29 mouse cellular contexts compared by ENCODE assay signal in the genomic region with DNA sequence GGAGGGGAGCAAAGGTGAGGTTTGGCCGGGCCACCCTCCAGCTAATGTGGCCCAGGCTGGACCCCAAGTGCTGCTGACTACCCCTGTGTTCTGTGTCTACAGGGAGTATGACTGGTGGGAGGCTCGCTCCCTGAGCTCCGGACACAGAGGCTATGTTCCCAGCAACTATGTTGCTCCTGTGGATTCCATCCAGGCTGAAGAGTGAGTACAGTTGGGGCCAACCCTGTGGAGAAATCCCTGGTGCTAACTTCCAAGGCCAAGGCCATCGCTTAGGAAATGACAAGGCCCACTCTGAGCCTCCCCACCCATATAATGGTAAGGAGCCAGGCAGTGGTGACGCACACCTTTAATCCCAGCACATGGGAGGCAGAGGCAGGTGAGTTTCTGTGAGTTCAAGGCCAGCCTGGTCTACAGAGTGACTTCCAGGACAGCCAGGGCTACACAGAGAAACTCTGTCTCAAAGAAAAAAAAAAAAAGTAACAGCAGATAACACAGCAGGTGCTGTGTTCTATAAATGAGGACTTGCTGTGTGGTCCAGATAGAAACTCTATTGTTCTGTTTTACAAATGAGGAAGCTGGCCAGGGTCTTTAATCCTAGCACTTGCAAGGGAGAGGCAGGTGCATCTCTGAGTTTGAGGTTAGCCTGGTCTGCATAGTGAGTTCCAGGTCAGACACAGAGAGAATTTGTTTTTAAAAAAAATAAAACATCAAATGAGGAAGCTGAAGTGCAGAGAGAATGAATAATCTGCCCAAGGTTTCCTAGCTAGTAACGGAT. TPM values are rescaled to one million over a fixed set of nuclear protein-coding genes. Genes with fewer than 3 reads are reported as not detected.
DNase-seq lines count a peak whose midpoint lies in the region; ATAC-seq and TF ChIP-seq lines count a peak whose summit lies in the region.
"Had no signal": no experiment of that assay in that cellular context is flagged by ENCODE, and none has a peak within 500 bp of the region (broad histone marks: within the 10 kb centered on the region; RNA-seq: fewer than 3 reads in every experiment).

No protein-coding gene starts in this region.

- no peak overlapping the region for H3K27ac ChIP-seq in heart, embryonic 10.5 days
- peak overlapping the region; percentile 25; the same call in 1 of the 2 replicates for H3K27ac ChIP-seq in ES-E14 (ENCODE audit: insufficient read depth, low read depth, low read length, poor library complexity, severe bottlenecking)
- H3K27ac ChIP-seq in neural tube, embryonic 15.5 days (replicated peaks): no peak overlapping the region
- H3K27ac ChIP-seq: forebrain, embryonic 15.5 days; heart, embryonic 15.5 days; hindbrain, embryonic 13.5 days; kidney, embryonic 15.5 days; left cerebral cortex, adult 2 months; limb, embryonic 15.5 days; liver, embryonic 14.5 days; neural tube, embryonic 13.5 days had no signal

- no peaks in the 10 kb centered on the region for H3K27me3 ChIP-seq in heart, embryonic 10.5 days (ENCODE audit: insufficient read depth, poor library complexity, severe bottlenecking)
- H3K27me3 ChIP-seq in neural tube, embryonic 15.5 days (replicated peaks): no peaks in the 10 kb centered on the region
- H3K27me3 ChIP-seq: CH12.LX; forebrain, embryonic 15.5 days; heart, embryonic 15.5 days; hindbrain, embryonic 13.5 days; kidney, embryonic 15.5 days; limb, embryonic 15.5 days; neural tube, embryonic 13.5 days had no signal

- H3K36me3 ChIP-seq in heart, embryonic 10.5 days: no peaks in the 10 kb centered on the region
- H3K36me3 ChIP-seq in ES-E14 (ENCODE audit: control insufficient read depth, insufficient read depth, low read length, poor library complexity, severe bottlenecking): no peaks in the 10 kb centered on the region
- H3K36me3 ChIP-seq in neural tube, embryonic 15.5 days: no peaks in the 10 kb centered on the region
- H3K36me3 ChIP-seq: forebrain, embryonic 15.5 days; heart, embryonic 15.5 days; hindbrain, embryonic 13.5 days; kidney, embryonic 15.5 days; limb, embryonic 15.5 days; neural tube, embryonic 13.5 days had no signal

- in situ Hi-C loops in ES-E14 (cut with MboI; ENCODE audit: low sequenced_read_pairs in 2 of 2, unreplicated experiment in 2 of 2): no loop called here

- ATAC-seq in granulocyte monocyte progenitor cell, adult 5-6 weeks (replicated peaks; ENCODE audit: poor library complexity, severe bottlenecking): peak; percentile 60
- ATAC-seq in neural tube, embryonic 15.5 days (ENCODE audit: low FRiP score): no peak
- ATAC-seq: forebrain, embryonic 15.5 days had no signal

- H3K4me1 ChIP-seq in heart, embryonic 10.5 days: peaks cover 36% of the 10 kb centered on the region
- H3K4me1 ChIP-seq in ES-E14 (ENCODE audit: control insufficient read depth in 2 of 2, insufficient read depth in 2 of 2, low read length in 2 of 2, poor library complexity in 1 of 2): peaks cover 14 to 38% of the 10 kb centered on the region in 2 experiments
- H3K4me1 ChIP-seq in neural tube, embryonic 15.5 days: peaks cover 5% of the 10 kb centered on the region

- H3K9ac ChIP-seq in ES-E14 (ENCODE audit: insufficient read depth, low read depth, low read length, poor library complexity, severe bottlenecking): no peak overlapping the region
- H3K9ac ChIP-seq in neural tube, embryonic 15.5 days (replicated peaks): no peak overlapping the region
- H3K9ac ChIP-seq: forebrain, embryonic 15.5 days; heart, embryonic 15.5 days; hindbrain, embryonic 13.5 days; kidney, embryonic 15.5 days; limb, embryonic 15.5 days; liver, embryonic 14.5 days; lung, embryonic 14.5 days; neural tube, embryonic 13.5 days had no signal

- DNase-seq in heart, embryonic 10.5 days (ENCODE audit: low spot score): peak; percentile 52
- DNase-seq in heart, adult 11 months: no peak
- DNase-seq in ES-E14 (ENCODE audit: low read depth, low spot score): no peak
- peak; percentile 66 for DNase-seq in testis, postnatal 14 days (ENCODE audit: low spot score)
- no peak for DNase-seq in T-cell, adult 2 months (ENCODE audit: low spot score)
- DNase-seq: adrenal gland, adult 8-10 months; cerebellum, adult 9-10 months; gastrocnemius, postnatal 14 days; heart, postnatal 36 days; kidney, adult 11 months; layer of hippocampus, adult 9-11 months; left cerebral cortex, postnatal 4 days; lung, embryonic 14.5 days; midbrain, embryonic 14.5 days; right cerebral cortex, adult 18-20 months; right cerebral cortex, postnatal 4 days; thymus, adult 18-20 months had no signal

- H3K4me3 ChIP-seq in heart, embryonic 10.5 days: no peak overlapping the region
- H3K4me3 ChIP-seq in ES-E14 (ENCODE audit: insufficient read depth in 1 of 2, low read depth in 1 of 2, low read length in 2 of 2, poor library complexity in 1 of 2, severe bottlenecking in 1 of 2): no peak overlapping the region
- no peak overlapping the region for H3K4me3 ChIP-seq in neural tube, embryonic 15.5 days (replicated peaks)
- H3K4me3 ChIP-seq: forebrain, embryonic 15.5 days; heart, embryonic 15.5 days; hindbrain, embryonic 13.5 days; kidney, embryonic 15.5 days; left cerebral cortex, adult 2 months; limb, embryonic 15.5 days; megakaryocyte, embryonic 14.5 days; neural tube, embryonic 13.5 days had no signal

- no peak overlapping the region for H3K4me2 ChIP-seq in neural tube, embryonic 15.5 days
- H3K4me2 ChIP-seq: forebrain, embryonic 15.5 days; heart, embryonic 15.5 days; hindbrain, embryonic 13.5 days; kidney, embryonic 15.5 days; limb, embryonic 15.5 days; lung, embryonic 14.5 days; neural tube, embryonic 13.5 days had no signal

- H3K9me3 ChIP-seq in heart, embryonic 10.5 days: no peaks in the 10 kb centered on the region
- H3K9me3 ChIP-seq in ES-E14 (ENCODE audit: control insufficient read depth, insufficient read depth, low read depth, low read length): no peaks in the 10 kb centered on the region
- H3K9me3 ChIP-seq in neural tube, embryonic 15.5 days (replicated peaks): no peaks in the 10 kb centered on the region
- H3K9me3 ChIP-seq: forebrain, embryonic 15.5 days; heart, embryonic 15.5 days; hindbrain, embryonic 13.5 days; kidney, embryonic 15.5 days; limb, embryonic 15.5 days; megakaryocyte, embryonic 14.5 days; neural tube, embryonic 13.5 days had no signal

- WGBS in heart, embryonic 10.5 days: 91% methylated on average over 6 of the region's 6 CpGs
- WGBS in neural tube, embryonic 15.5 days: 87% methylated on average over 6 of the region's 6 CpGs

TF ChIP-seq in ES-E14, 5 proteins besides CTCF, POLR2A, EP300 and RAD21:
- TF ChIP-seq ZNF384 (IDR thresholded peaks at IDR 0.05; ENCODE audit: low read depth, low read length) (peak; percentile 79), MAFK (IDR thresholded peaks at IDR 0.05; ENCODE audit: insufficient read depth, low read depth, low read length) (no peak)
TF ChIP-seq in ES-E14: peak in this region for 1.

RNA-seq across cellular contexts. Expression of gene Fgr, which starts 14.9 kb away (rescaled TPM):
- 0.36 and 0.43 TPM in 2 replicates for polyA plus RNA-seq in heart, embryonic 10.5 days (2016; fragmentation: Nextera tagmentation; extraction: Ambion mirVana)
- 1.3 and 1.8 TPM in 2 replicates for total RNA-seq in ES-E14 (2012; rRNA removed)
- total RNA-seq in granulocyte monocyte progenitor cell, adult 5-6 weeks (2014; fragmentation: Nextera tagmentation): not detected in 2 replicates
- total RNA-seq in granulocyte monocyte progenitor cell, adult 5-6 weeks (2017): 0.99 and 2.4 TPM in 2 replicates
- polyA plus RNA-seq in neural tube, embryonic 15.5 days (2015; fragmentation: Nextera tagmentation; extraction: Ambion mirVana): 0.23 and 0.91 TPM in 2 replicates
- polyA plus RNA-seq: hindbrain, embryonic 13.5 days; neural tube, embryonic 13.5 days had no signal

RNA-seq across cellular contexts. Expression of gene Ahdc1, which starts 22.3 kb away (rescaled TPM):
- polyA plus RNA-seq in heart, embryonic 10.5 days (2016; fragmentation: Nextera tagmentation; extraction: Ambion mirVana): 8.4 and 12.2 TPM in 2 replicates
- total RNA-seq in ES-E14 (2012; rRNA removed): 61.8 and 88.9 TPM in 2 replicates
- total RNA-seq in granulocyte monocyte progenitor cell, adult 5-6 weeks (2014; fragmentation: Nextera tagmentation): 1.3 and 4.7 TPM in 2 replicates
- 0.26 and 0.93 TPM in 2 replicates for total RNA-seq in granulocyte monocyte progenitor cell, adult 5-6 weeks (2017)
- 11.0 TPM in 2 replicates for polyA plus RNA-seq in neural tube, embryonic 15.5 days (2015; fragmentation: Nextera tagmentation; extraction: Ambion mirVana)

Comparison
In these comparisons a context has a peak if more than half of its experiments do, and no peak if none do; other contexts are left out.
1. DNase-seq: peak in heart, embryonic 10.5 days (single experiment) and testis, postnatal 14 days (single experiment); none in heart, adult 11 months (single experiment), ES-E14 (single experiment) and T-cell, adult 2 months (single experiment).
2. RNA of gene Ahdc1, which starts 22.3 kb away (total RNA-seq): 61.8 to 88.9 TPM in ES-E14; 0.26 to 4.7 TPM in granulocyte monocyte progenitor cell, adult 5-6 weeks; every median in the first group is over 10 times any median in the second.